Mouse (Mus musculus): ENCODE measurements around the gene Ngfr.

GRCm38 (mm10) chr11:95559761-95560160, 27.8 kb downstream of the Ngfr start:
- no peak for TF ChIP-seq CTCF (IDR thresholded peaks at IDR 0.05; ENCODE audit: borderline replicate concordance, extremely low read depth, insufficient read depth, insufficient read length)
- TF ChIP-seq POLR2A (IDR thresholded peaks at IDR 0.05; ENCODE audit: borderline replicate concordance, extremely low read depth, insufficient read depth, insufficient read length, poor library complexity, severe bottlenecking): no peak
